Mouse (Mus musculus) 3T3-L1 (cell line): ENCODE results near the gene Cd164.

Experiments
- DNase-seq: peaks from one replicate; pipeline ENCODE4 v3.0.0-alpha.2; 2015; ENCODE audit warnings: low read depth, low spot score

Gene Cd164

GRCm38 (mm10) chr10:41500941-41501340 lies 18.3 kb upstream of the Cd164 start:
- peak; percentile 70 for DNase-seq

- DNase-seq = no peak
Observed at GRCm38 (mm10) chr10:41504996-41505395, 14.2 kb upstream of the Cd164 start.

- peak; percentile 92 for DNase-seq
Observed at GRCm38 (mm10) chr10:41505446-41505845, 13.8 kb upstream of the Cd164 start.

- peak; percentile 45 for DNase-seq
Observed at GRCm38 (mm10) chr10:41509160-41509559, 10.1 kb upstream of the Cd164 start.

- no peak for DNase-seq
Observed at GRCm38 (mm10) chr10:41514301-41514700, 4.9 kb upstream of the Cd164 start.

GRCm38 (mm10) chr10:41514921-41515320 lies 4.3 kb upstream of the Cd164 start:
- DNase-seq = peak; percentile 20

- DNase-seq = peak; percentile 93
Observed at GRCm38 (mm10) chr10:41518508-41518980, 670 bp upstream of the Cd164 start.

- peak; percentile 62 for DNase-seq
Observed at GRCm38 (mm10) chr10:41519640-41520409, 611 bp downstream of the Cd164 start.

- DNase-seq = no peak
Observed at GRCm38 (mm10) chr10:41520410-41520673, 1.1 kb downstream of the Cd164 start.

GRCm38 (mm10) chr10:41523386-41523785 lies 4.2 kb downstream of the Cd164 start:
- DNase-seq = no peak

GRCm38 (mm10) chr10:41525696-41526095 lies 6.5 kb downstream of the Cd164 start:
- no peak for DNase-seq

- DNase-seq = no peak
Observed at GRCm38 (mm10) chr10:41529972-41530371, 10.8 kb downstream of the Cd164 start.

- peak; percentile 18 for DNase-seq
Observed at GRCm38 (mm10) chr10:41535991-41536390, 16.8 kb downstream of the Cd164 start.

- DNase-seq = no peak
Observed at GRCm38 (mm10) chr10:41536714-41537113, 17.5 kb downstream of the Cd164 start.

- DNase-seq = no peak
Observed at GRCm38 (mm10) chr10:41537226-41537982, 18.2 kb downstream of the Cd164 start.

- no peak for DNase-seq
Observed at GRCm38 (mm10) chr10:41537983-41538330, 18.7 kb downstream of the Cd164 start.

GRCm38 (mm10) chr10:41538986-41539385 lies 19.8 kb downstream of the Cd164 start:
- no peak for DNase-seq

- DNase-seq = no peak
Observed at GRCm38 (mm10) chr10:41542057-41542456, 22.8 kb downstream of the Cd164 start.

- no peak for DNase-seq
Observed at GRCm38 (mm10) chr10:41543439-41543838, 24.2 kb downstream of the Cd164 start.

- no peak for DNase-seq
Observed at GRCm38 (mm10) chr10:41543844-41544243, 24.6 kb downstream of the Cd164 start.

- peak; percentile 40 for DNase-seq
Observed at GRCm38 (mm10) chr10:41544481-41545190, 25.4 kb downstream of the Cd164 start.

- no peak for DNase-seq
Observed at GRCm38 (mm10) chr10:41545224-41545755, 26.1 kb downstream of the Cd164 start.
